Mouse (Mus musculus) midbrain, embryonic 10.5 days (tissue): Measurements from ENCODE around the gene Nupr1. TPM values are rescaled to one million over a fixed set of nuclear protein-coding genes. Genes with fewer than 3 reads are reported as not detected.

Experiments
- DNase-seq: peaks from one replicate; pipeline ENCODE4 v3.0.0-alpha.2; 2017; ENCODE audit warnings: low spot score
- H3K27ac ChIP-seq: fragments of 300-500 bp; sonication (generic); replicated peaks from 2 replicates; pipeline ENCODE4 v1.5.1; 2016; ENCODE audit warnings: mild to moderate bottlenecking
- H3K27me3 ChIP-seq: fragments of 300-500 bp; sonication (generic); 2 replicates; pipeline ENCODE4 v1.6.1; 2016; ENCODE audit warnings: low read depth, mild to moderate bottlenecking; ENCODE audit not compliant: poor library complexity, severe bottlenecking
- H3K36me3 ChIP-seq: fragments of 300-500 bp; sonication (generic); 2 replicates; pipeline ENCODE4 v1.6.1; 2016; ENCODE audit warnings: mild to moderate bottlenecking, moderate library complexity
- H3K4me1 ChIP-seq: fragments of 300-500 bp; sonication (generic); 2 replicates; pipeline ENCODE4 v1.6.1; 2016
- H3K4me3 ChIP-seq: fragments of 300-500 bp; sonication (generic); 2 replicates; pipeline ENCODE4 v1.5.1; 2016; ENCODE audit warnings: mild to moderate bottlenecking, moderate library complexity
- H3K9me3 ChIP-seq: fragments of 300-500 bp; sonication (generic); replicated peaks from 2 replicates; pipeline ENCODE4 v1.6.1; 2016; ENCODE audit warnings: mild to moderate bottlenecking
- whole genome bisulfite sequencing: fragments of 180-500 bp; shearing (Covaris S2); methylation state at CpG from one replicate; pipeline ENCODE4 v1.1.7; 2016; 5-methylcytosine and 5-hydroxymethylcytosine counted together
- polyA plus RNA-seq: library from polyadenylated mRNA; unstranded; fragments of >200 nt; fragmentation: Nextera tagmentation; extraction: Ambion mirVana; gene quantifications from 2 replicates; pipeline ENCODE4 v1.2.1, GENCODE M21; 2016

The Nupr1 gene
- 1.6 and 3.1 TPM in 2 replicates for polyA plus RNA-seq

GRCm38 (mm10) chr7:126630824-126631518, at the start of gene Nupr1:
Nupr1 (minus strand) TSS chr7:126630861.
- no peak for DNase-seq
- WGBS: 94% methylated on average over 4 of the region's 4 CpGs
- H3K4me1 ChIP-seq: peaks cover 5% of the 10 kb centered on the region
- H3K4me3 ChIP-seq: no peak within 1 kb of the TSS
- no peaks in the 10 kb centered on the region for H3K27me3 ChIP-seq
- no peaks in the 10 kb centered on the region for H3K36me3 ChIP-seq
- no peaks in the 10 kb centered on the region for H3K9me3 ChIP-seq
- H3K27ac ChIP-seq: no peak within 1 kb of the TSS

- Histone ChIP-seq H3K4me1 (no peaks in the 10 kb centered on the region), H3K36me3 (peaks cover 17% of the 10 kb centered on the region), H3K9me3 (no peaks in the 10 kb centered on the region), H3K4me3 (no peak overlapping the region), H3K27me3 (no peaks in the 10 kb centered on the region), H3K27ac (no peak overlapping the region)
- no peak for DNase-seq
- 95% methylated on average over 5 of the region's 5 CpGs for WGBS
Measured at GRCm38 (mm10) chr7:126679683-126680082, 49.0 kb upstream of the Nupr1 start.

- Histone ChIP-seq H3K27me3 (no peaks in the 10 kb centered on the region), H3K4me1 (no peaks in the 10 kb centered on the region), H3K4me3 (no peak overlapping the region), H3K9me3 (no peaks in the 10 kb centered on the region), H3K36me3 (peaks cover 25% of the 10 kb centered on the region), H3K27ac (no peak overlapping the region)
- no peak for DNase-seq
- WGBS: 86% methylated on average over 8 of the region's 8 CpGs
Measured at GRCm38 (mm10) chr7:126678545-126679341, 48.1 kb upstream of the Nupr1 start.

- no peaks in the 10 kb centered on the region for H3K9me3 ChIP-seq
- no peaks in the 10 kb centered on the region for H3K4me1 ChIP-seq
- no peak for DNase-seq
- no peak overlapping the region for H3K27ac ChIP-seq
- H3K36me3 ChIP-seq: peaks cover 43% of the 10 kb centered on the region
- H3K4me3 ChIP-seq: no peak overlapping the region
- 88% methylated on average over 4 of the region's 4 CpGs for WGBS
- H3K27me3 ChIP-seq: no peaks in the 10 kb centered on the region
Measured at GRCm38 (mm10) chr7:126676631-126677220, 46.1 kb upstream of the Nupr1 start.

- Histone ChIP-seq H3K4me1 (no peaks in the 10 kb centered on the region), H3K4me3 (no peak within 1 kb of the TSS), H3K36me3 (peaks cover 49% of the 10 kb centered on the region), H3K27ac (no peak within 1 kb of the TSS), H3K27me3 (no peaks in the 10 kb centered on the region), H3K9me3 (no peaks in the 10 kb centered on the region)
- 89% methylated on average over 1 of the region's 1 CpGs for WGBS
- no peak for DNase-seq
Measured at GRCm38 (mm10) chr7:126676207-126676606, 45.5 kb upstream of the Nupr1 start, which contains the start of gene Sult1a1. Sult1a1 (minus strand) TSS chr7:126676432.

- 96% methylated on average over 8 of the region's 8 CpGs for WGBS
- Histone ChIP-seq H3K4me1 (no peaks in the 10 kb centered on the region), H3K36me3 (peaks cover 60% of the 10 kb centered on the region), H3K9me3 (no peaks in the 10 kb centered on the region), H3K27ac (no peak overlapping the region), H3K27me3 (no peaks in the 10 kb centered on the region), H3K4me3 (no peak overlapping the region)
- no peak for DNase-seq
Measured at GRCm38 (mm10) chr7:126675104-126675503, 44.4 kb upstream of the Nupr1 start.

- Histone ChIP-seq H3K27me3 (no peaks in the 10 kb centered on the region), H3K4me3 (no peak overlapping the region), H3K9me3 (no peaks in the 10 kb centered on the region), H3K27ac (no peak overlapping the region), H3K36me3 (peaks cover 76% of the 10 kb centered on the region), H3K4me1 (no peaks in the 10 kb centered on the region)
- no peak for DNase-seq
- 96% methylated on average over 9 of the region's 9 CpGs for whole genome bisulfite sequencing
Measured at GRCm38 (mm10) chr7:126672111-126672510, 41.5 kb upstream of the Nupr1 start.

GRCm38 (mm10) chr7:126670152-126670551, 39.5 kb upstream of the Nupr1 start:
- Histone ChIP-seq H3K4me3 (no peak overlapping the region), H3K27me3 (no peaks in the 10 kb centered on the region), H3K9me3 (no peaks in the 10 kb centered on the region), H3K4me1 (no peaks in the 10 kb centered on the region), H3K27ac (no peak overlapping the region), H3K36me3 (peaks cover 84% of the 10 kb centered on the region)
- DNase-seq: no peak
- 90% methylated on average over 3 of the region's 3 CpGs for WGBS

- WGBS: 87% methylated on average over 5 of the region's 5 CpGs
- H3K36me3 ChIP-seq: peaks cover 89% of the 10 kb centered on the region
Measured at GRCm38 (mm10) chr7:126668452-126668851, 37.8 kb upstream of the Nupr1 start.

GRCm38 (mm10) chr7:126667495-126668090, 36.9 kb upstream of the Nupr1 start:
- Histone ChIP-seq H3K27me3 (no peaks in the 10 kb centered on the region), H3K4me1 (no peaks in the 10 kb centered on the region), H3K36me3 (peaks cover 89% of the 10 kb centered on the region), H3K9me3 (no peaks in the 10 kb centered on the region), H3K4me3 (no peak overlapping the region), H3K27ac (no peak overlapping the region)
- no peak for DNase-seq
- 93% methylated on average over 9 of the region's 9 CpGs for WGBS

More at GRCm38 (mm10) chr7:126668452-126668851, 37.8 kb upstream of the Nupr1 start:
- DNase-seq: no peak
- Histone ChIP-seq H3K27ac (no peak overlapping the region), H3K4me3 (no peak overlapping the region), H3K9me3 (no peaks in the 10 kb centered on the region), H3K27me3 (no peaks in the 10 kb centered on the region), H3K4me1 (no peaks in the 10 kb centered on the region)

- no peak overlapping the region for H3K4me3 ChIP-seq
- peaks cover 79% of the 10 kb centered on the region for H3K36me3 ChIP-seq
- H3K27me3 ChIP-seq: no peaks in the 10 kb centered on the region
- H3K9me3 ChIP-seq: no peaks in the 10 kb centered on the region
- WGBS: 94% methylated on average over 3 of the region's 3 CpGs
- no peak overlapping the region for H3K27ac ChIP-seq
- no peak for DNase-seq
- no peaks in the 10 kb centered on the region for H3K4me1 ChIP-seq
Measured at GRCm38 (mm10) chr7:126665269-126665668, 34.6 kb upstream of the Nupr1 start.

- WGBS: 83% methylated on average over 8 of the region's 8 CpGs
- Histone ChIP-seq H3K36me3 (peaks cover 72% of the 10 kb centered on the region), H3K27ac (no peak overlapping the region), H3K27me3 (no peaks in the 10 kb centered on the region), H3K4me1 (no peaks in the 10 kb centered on the region), H3K9me3 (no peaks in the 10 kb centered on the region), H3K4me3 (no peak overlapping the region)
- DNase-seq: no peak
Measured at GRCm38 (mm10) chr7:126663646-126664045, 33.0 kb upstream of the Nupr1 start.
